Mouse (Mus musculus) neutrophil, adult 5-6 weeks (primary cell): ENCODE measurements around the gene Clic3. TPM values are rescaled to one million over a fixed set of nuclear protein-coding genes. Genes with fewer than 3 reads are reported as not detected.

ENCODE experiments used
- ATAC-seq: fragments of 151-379, 151-347 bp; 2 replicates; pipeline ENCODE4 v1.8.0; 2017; ENCODE audit warnings: mild to moderate bottlenecking, moderate TSS enrichment; ENCODE audit not compliant: insufficient number of reproducible peaks, poor library complexity, low FRiP score, severe bottlenecking; ENCODE audit errors: extremely low read depth
- total RNA-seq: library from RNA; stranded (forward); fragments of 200-1000 nt; gene quantifications from 2 replicates; pipeline ENCODE4 v1.2.3, GENCODE M21; 2017

Clic3 gene
- total RNA-seq, 1 experiment from 2014 or later, result not detected

DNA sequence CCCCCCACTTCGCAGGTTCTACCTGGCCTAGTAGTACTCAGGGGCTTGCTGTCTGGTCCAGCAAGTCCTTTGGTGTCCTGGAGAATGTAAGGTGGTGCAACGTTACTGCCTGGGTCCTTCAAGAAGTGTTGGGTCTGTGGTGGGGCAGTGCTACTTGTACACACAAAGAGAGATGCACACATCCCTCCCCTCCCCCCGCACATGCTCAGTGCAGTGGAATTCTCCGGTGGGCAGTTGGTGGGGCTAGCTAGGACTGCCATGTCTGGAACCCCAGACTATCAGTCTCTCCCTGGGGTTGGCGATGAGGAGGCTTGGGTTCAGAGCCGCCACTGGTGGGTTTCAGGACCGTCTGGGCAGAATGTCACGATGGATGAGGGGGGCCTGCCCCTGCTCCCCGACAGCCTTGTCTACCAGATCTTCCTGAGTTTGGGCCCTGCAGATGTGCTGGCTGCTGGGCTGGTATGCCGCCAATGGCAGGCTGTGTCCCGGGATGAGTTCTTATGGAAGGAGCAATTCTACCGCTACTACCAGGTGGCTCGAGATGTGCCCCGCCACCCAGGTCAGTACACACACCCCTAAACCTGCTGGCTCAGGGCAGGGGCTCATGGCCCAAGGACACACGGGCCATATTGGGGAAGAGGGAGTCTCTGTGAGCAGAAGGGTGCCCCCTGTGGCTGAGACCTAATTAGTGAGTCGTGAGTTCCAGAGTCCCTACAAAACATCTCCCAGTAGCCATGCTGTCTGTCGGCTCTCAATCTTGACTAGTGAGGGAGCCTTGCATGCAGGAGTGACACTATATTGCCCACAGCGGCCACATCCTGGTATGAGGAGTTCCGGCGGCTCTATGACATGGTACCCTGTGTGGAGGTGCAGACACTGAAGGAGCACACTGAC lies 45.2 kb downstream of the Clic3 start, which contains the start of gene C8g:
C8g (minus strand) TSS at position 127 of the 894 bp plus-strand sequence.
- ATAC-seq, result no peak

DNA sequence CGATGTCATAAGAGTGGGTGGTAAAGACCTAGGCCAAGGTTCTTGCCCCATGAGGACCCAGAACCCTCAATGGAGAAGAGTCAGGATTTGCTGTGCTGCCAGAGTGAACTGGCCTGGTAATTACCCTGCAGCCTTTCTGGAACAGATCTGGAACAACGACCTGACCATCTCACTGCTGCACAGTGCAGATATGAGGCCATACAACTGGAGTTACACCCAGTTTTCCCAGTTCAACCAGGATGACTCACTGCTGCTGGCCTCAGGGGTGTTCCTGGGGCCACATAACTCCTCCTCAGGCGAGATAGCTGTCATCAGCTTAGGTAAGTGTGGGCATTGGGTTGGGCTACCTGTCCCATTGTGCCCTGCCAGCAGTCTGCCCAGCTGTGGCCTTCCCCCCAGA lies 46.1 kb downstream of the Clic3 start:
- no peak for ATAC-seq

DNA sequence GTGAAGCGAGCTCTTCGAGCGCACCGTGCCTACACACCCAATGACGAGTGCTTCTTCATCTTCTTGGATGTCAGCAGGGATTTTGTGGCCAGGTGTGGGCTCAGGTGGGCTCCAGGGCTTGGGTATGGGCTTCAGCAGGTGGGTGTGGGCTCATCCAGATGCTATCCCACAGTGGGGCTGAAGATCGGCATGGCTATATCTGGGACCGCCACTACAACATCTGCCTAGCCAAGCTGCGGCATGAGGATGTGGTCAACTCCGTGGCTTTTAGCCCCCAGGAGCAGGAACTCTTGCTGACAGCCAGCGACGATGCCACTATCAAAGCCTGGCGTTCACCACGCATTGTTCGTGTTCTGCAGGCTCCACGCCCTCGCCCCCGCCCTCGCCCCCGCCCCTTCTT lies 47.9 kb downstream of the Clic3 start:
- ATAC-seq, result no peak

DNA sequence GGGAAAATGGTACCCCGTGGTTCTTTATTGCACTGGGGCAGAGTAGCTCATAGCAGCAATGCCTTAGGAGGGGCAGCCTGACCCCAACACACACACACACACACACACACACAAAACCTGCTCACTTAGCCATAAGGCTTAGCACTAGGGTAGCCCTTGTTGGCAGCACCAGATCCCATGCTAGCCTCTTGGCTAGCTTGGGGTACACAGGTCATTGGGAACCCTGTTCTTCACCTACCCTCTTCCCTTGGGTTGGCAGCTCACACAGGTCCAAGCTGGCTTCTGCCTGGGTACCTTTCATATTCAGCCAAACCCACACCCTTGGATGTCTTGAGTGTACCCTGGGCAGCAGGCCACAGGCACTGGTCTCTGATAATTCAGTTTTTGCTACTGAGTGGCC lies 48.4 kb downstream of the Clic3 start:
- ATAC-seq, result no peak

DNA sequence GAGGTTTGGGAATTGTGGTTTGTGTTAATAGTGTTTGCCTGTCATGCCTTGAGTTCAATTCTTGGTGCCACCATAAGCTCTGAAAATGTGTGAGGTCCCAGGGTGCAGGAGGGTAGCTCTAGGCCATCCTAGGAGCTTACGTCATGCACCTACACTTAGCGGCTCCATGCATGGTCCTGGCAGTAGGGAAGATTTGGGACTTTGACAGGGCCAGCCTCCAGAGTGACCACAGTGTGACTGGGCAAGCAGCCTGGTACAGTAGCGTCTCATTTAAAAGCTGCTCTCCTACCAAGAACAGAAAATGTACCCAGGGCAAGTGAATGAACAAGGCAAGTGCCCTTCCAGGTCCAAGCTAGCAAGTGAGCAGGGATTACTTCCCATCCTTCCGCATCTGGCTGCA lies 49.2 kb downstream of the Clic3 start:
- no peak for ATAC-seq

DNA sequence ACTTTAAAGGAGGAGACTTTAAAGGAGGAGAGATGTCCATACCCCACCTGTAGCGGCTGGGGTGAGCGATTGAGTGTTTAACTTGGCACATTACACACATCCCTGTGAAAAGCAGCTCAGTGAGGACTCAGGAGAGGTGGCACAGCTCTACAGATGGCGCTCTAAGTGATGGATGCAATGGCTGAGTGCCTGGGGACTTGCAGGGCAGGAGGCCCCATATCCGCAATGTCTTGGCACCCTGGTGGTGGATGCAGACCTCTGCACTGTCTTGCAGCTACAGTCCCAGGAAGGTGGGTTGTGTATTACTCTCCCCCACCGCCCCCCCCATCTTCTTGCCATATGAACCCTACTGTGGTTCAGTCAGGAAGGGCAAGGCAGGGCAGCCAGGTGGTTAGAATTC lies 50.3 kb downstream of the Clic3 start:
- no peak for ATAC-seq

Other genes starting within 250 kb of the Clic3 start
- 95.0 and 104 TPM in 2 replicates for gene Nelfb, start 245.3 kb upstream of the Clic3 start, total RNA-seq
- not detected in 2 replicates for gene Stpg3, start 242.2 kb upstream of the Clic3 start, total RNA-seq
- not detected in 2 replicates for gene Fam166a, start 238.1 kb upstream of the Clic3 start, total RNA-seq
- gene Tubb4b, start 232.1 kb upstream of the Clic3 start, total RNA-seq, result 222 and 223 TPM in 2 replicates
- gene Slc34a3, start 222.5 kb upstream of the Clic3 start, total RNA-seq, result not detected in 2 replicates
- not detected in 2 replicates for gene Rnf224, start 220.1 kb upstream of the Clic3 start, total RNA-seq
- 0.58 TPM in 1 of 2 replicates, not detected in the other for gene Rnf208, start 214.6 kb upstream of the Clic3 start, total RNA-seq
- gene Cysrt1, start 214.4 kb upstream of the Clic3 start, total RNA-seq, result 1.0 TPM in 1 of 2 replicates, not detected in the other
- 6.1 and 8.7 TPM in 2 replicates for gene AL732309.1, start 210.0 kb upstream of the Clic3 start, total RNA-seq
- gene Tmem203, start 201.4 kb upstream of the Clic3 start, total RNA-seq, result 6.9 and 16.7 TPM in 2 replicates
- 4.9 and 6.9 TPM in 2 replicates for gene Tprn, start 194.2 kb upstream of the Clic3 start, total RNA-seq
- 31.0 and 33.0 TPM in 2 replicates for gene Ssna1, start 184.4 kb upstream of the Clic3 start, total RNA-seq
- gene Anapc2, start 184.4 kb upstream of the Clic3 start, total RNA-seq, result 49.5 and 82.2 TPM in 2 replicates
- not detected in 2 replicates for gene Tmem210, start 168.7 kb upstream of the Clic3 start, total RNA-seq
- not detected in 2 replicates for gene Lrrc26, start 166.9 kb upstream of the Clic3 start, total RNA-seq
- not detected in 2 replicates for gene Grin1, start 137.7 kb upstream of the Clic3 start, total RNA-seq
- 49.2 and 79.5 TPM in 2 replicates for gene Man1b1, start 124.5 kb upstream of the Clic3 start, total RNA-seq
- gene Dpp7, start 100.5 kb upstream of the Clic3 start, total RNA-seq, result 24.7 and 25.5 TPM in 2 replicates
- 8.7 and 11.7 TPM in 2 replicates for gene Uap1l1, start 91.2 kb upstream of the Clic3 start, total RNA-seq
- not detected in 2 replicates for gene Sapcd2, start 84.5 kb upstream of the Clic3 start, total RNA-seq
- not detected in 2 replicates for gene Entpd2, start 61.0 kb upstream of the Clic3 start, total RNA-seq
- gene Npdc1, start 57.5 kb upstream of the Clic3 start, total RNA-seq, result not detected in 2 replicates
- 4.0 and 4.5 TPM in 2 replicates for gene Fut7, start 33.6 kb upstream of the Clic3 start, total RNA-seq
- 15.7 and 21.4 TPM in 2 replicates for gene Abca2, start 28.1 kb upstream of the Clic3 start, total RNA-seq
- 38.3 and 54.9 TPM in 2 replicates for gene Paxx, start 4.3 kb downstream of the Clic3 start, total RNA-seq
- gene Ptgds, start 13.2 kb downstream of the Clic3 start, total RNA-seq, result not detected in 2 replicates
- gene Lcn12, start 37.1 kb downstream of the Clic3 start, total RNA-seq, result not detected in 2 replicates
- 37.1 and 43.1 TPM in 2 replicates for gene Fbxw5, start 43.9 kb downstream of the Clic3 start, total RNA-seq
- 0.98 TPM in 1 of 2 replicates, not detected in the other for gene C8g, start 44.9 kb downstream of the Clic3 start, total RNA-seq
- 28.1 and 30.4 TPM in 2 replicates for gene Traf2, start 90.1 kb downstream of the Clic3 start, total RNA-seq
- gene Edf1, start 101.0 kb downstream of the Clic3 start, total RNA-seq, result 66.3 and 85.4 TPM in 2 replicates
- 4.5 and 5.4 TPM in 2 replicates for gene Mamdc4, start 118.0 kb downstream of the Clic3 start, total RNA-seq
- 0.61 and 1.5 TPM in 2 replicates for gene Phpt1, start 118.4 kb downstream of the Clic3 start, total RNA-seq
- 0.25 TPM in 1 of 2 replicates, not detected in the other for gene Ajm1, start 124.9 kb downstream of the Clic3 start, total RNA-seq
- gene Rabl6, start 151.7 kb downstream of the Clic3 start, total RNA-seq, result 44.4 and 65.6 TPM in 2 replicates
- gene Ccdc183, start 160.8 kb downstream of the Clic3 start, total RNA-seq, result not detected in 2 replicates
- 1.2 and 2.0 TPM in 2 replicates for gene Tmem141, start 165.2 kb downstream of the Clic3 start, total RNA-seq
- not detected in 2 replicates for gene Fcna, start 171.2 kb downstream of the Clic3 start, total RNA-seq
- gene Lcn8, start 196.3 kb downstream of the Clic3 start, total RNA-seq, result not detected in 2 replicates
- gene Lcn5, start 201.1 kb downstream of the Clic3 start, total RNA-seq, result not detected in 2 replicates
- not detected in 2 replicates for gene Lcn6, start 219.9 kb downstream of the Clic3 start, total RNA-seq
- gene Lcn10, start 225.9 kb downstream of the Clic3 start, total RNA-seq, result not detected in 2 replicates
- gene Obp2a, start 243.2 kb downstream of the Clic3 start, total RNA-seq, result not detected in 2 replicates
- 10.3 and 14.4 TPM in 2 replicates for gene Bmyc, start 249.9 kb downstream of the Clic3 start, total RNA-seq